Mouse (Mus musculus): Measurements from ENCODE around the gene Ccnb1.
"Not testable (repeated sequence)": the region's sequence is repeated elsewhere in the genome, so short reads cannot be mapped to it uniquely, and the experiment has no call there.

Gene Ccnb1

DNA sequence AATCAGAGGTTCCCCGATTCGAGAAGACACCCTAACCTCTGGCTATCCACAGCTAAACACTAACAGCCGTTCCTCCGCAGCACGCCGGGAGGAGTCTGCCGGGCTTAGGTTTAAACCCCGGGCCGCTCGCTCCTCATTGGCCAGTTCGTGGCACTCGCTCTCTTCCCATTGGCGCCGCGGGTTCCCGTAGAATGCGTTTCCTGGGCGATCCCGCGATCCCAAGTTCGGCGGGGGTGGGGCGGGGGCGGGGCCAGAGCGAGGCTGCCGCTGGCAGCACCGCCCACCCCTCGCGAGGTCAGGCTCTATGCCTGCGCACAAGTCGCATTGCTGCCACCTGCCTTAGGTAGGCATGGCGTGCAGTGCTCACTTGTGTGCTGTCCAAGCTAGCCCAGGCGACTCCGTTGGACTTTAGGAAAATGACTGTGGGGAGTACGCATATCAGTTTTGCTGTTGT, at the start of gene Ccnb1:
TSS of gene Ccnb1 (minus strand) at position 157 of the 454 bp plus-strand sequence.
- peak; percentile 93 for DNase-seq

GRCm38 (mm10) chr13:100834777-100835176, 48.4 kb upstream of the Ccnb1 start:
- no peak for DNase-seq

DNA sequence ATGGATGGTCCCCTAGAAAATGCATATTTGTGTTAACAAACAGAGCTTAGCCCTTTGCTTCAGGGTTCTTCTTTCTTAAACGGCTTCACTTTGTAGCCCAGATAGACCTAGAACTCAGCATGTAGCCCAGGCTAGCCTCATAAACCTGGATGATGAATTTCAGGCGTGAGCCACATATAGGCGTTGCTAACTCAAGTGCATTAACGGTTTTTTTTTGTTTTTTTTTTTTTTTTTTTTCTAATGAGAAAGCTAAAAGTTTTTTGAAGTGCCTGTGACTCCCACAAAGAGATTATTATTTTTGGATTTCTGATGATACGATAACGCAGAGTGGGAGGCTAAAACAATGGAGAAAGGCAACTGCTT, 47.3 kb upstream of the Ccnb1 start:
- no peak for DNase-seq

- DNase-seq = peak; percentile 99
These were observed 46.6 kb upstream of the Ccnb1 start, which contains the start of gene Slc30a5 for GRCm38 (mm10) chr13:100832741-100833639. Gene Slc30a5 (minus strand): TSS chr13:100833427.

GRCm38 (mm10) chr13:100832188-100832587, 45.8 kb upstream of the Ccnb1 start:
- no peak for DNase-seq

- no peak for DNase-seq
These were observed 44.8 kb upstream of the Ccnb1 start for GRCm38 (mm10) chr13:100831123-100831522.

DNA sequence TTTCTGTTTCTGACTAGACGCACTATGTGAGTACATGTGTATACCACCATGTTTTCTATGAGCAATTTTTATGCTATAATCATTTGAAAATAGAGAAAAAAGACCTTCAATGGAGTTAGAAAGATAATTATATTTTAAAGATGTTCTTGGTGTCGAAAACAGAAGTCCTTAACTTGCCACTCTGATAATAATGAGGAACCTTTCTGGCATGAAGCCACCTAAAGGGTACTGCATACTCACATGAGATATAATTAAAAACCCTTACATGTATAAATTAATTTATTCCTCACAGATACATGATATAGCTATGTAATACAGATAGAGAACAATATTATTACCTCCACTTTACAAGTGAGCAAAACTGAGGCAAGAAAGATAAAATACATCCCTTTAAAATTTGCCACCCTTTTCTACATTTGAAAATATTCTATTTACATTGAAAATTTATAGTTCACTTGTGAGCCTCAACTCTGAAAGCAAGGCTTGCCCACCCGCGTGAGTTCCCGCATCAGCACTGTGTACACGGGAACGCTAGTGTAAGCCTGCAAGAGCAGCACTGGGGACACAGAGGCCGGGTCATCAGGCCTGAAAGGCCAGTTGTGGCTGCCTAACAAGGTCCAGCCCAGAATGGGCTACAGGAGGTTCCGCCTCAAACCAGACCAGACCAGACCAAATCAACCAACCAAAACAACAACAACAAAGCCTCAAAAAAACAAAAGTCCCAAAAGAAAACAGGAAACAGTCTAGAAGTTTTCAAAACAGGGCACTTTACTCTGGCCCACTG, 39.4 kb upstream of the Ccnb1 start:
- DNase-seq = no peak

- no peak for DNase-seq
These were observed 38.5 kb upstream of the Ccnb1 start for GRCm38 (mm10) chr13:100824916-100825315.

DNA sequence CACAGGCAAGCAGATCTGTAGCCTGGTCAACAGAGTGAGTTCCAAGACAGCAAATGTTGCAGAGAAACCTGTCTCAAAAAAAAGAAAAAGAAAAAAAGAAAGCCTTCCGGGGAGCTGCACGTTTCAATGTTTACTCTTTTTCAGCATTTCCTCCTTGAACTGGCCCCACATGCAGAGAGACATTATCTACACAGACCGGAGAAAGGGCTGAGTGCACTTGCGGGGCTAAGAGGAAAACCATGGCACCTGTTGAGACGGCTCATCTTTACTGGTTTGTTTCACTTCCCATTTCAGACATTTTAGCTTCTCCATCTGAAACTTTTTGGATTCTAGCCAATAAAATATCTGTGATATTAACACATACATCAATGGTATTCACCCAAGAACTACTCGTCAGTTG, 37.9 kb upstream of the Ccnb1 start:
- no peak for DNase-seq

DNA sequence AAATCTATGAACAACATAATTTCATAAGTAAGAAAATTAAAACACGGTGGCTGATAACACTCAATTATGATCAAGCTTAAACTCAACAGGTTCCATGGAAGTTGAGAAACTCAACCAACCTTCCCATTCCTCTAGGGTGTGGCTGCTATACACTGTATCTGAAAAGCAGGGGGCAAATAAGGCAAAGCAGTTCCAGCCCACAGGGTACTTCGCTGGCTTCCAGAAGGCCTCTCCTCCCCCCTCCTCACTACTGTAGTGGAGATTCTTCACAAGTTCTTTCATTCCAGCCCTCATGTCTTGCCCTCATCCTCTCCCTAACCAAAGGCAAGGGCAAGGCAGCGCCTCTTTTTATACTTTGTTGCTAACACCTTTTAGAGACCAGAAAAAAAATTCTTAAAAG, 37.5 kb upstream of the Ccnb1 start:
- no peak for DNase-seq

- no peak for DNase-seq
These were observed 28.1 kb upstream of the Ccnb1 start for GRCm38 (mm10) chr13:100814451-100814850.

GRCm38 (mm10) chr13:100805776-100806175, 19.4 kb upstream of the Ccnb1 start:
- DNase-seq = no peak

DNA sequence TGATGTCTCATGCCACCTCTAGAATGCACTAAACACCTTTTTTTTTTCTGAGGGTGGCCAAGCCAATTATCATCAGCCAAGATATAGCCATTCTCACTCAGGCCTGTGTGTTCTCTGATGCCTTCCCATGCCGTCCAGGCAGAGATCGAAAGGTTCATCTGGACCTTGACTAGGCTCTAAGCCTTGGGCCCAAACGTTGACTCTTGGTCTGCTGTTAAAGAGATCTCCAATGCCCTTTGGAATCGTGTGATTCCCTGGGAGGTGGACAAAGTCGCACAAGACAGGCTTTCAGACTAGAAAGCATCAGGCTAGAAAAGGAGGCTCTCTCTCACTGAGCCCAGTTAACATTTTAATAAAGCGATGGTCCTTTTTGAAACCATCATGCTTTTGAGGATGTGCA, 10.8 kb upstream of the Ccnb1 start:
- DNase-seq = no peak

DNA sequence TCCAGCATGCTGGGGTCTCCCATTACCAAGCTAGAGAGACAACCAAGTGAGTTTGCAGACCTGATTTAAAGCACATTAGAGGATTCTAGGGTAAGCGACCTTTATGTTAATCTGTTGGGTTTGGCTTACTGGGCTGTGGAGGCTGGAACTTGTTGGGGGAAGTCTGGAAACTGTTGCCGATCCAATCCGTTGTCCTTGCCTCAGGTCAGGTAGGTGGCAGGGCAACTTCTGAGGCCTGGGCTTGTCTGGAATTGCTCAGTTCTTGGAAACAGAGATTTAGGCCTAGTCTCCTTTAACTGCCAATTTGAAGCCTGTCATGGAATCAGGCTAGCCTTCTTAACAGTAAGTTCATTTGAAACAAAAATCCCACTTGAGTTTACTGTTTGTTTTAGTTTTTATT, 2.7 kb upstream of the Ccnb1 start:
- no peak for DNase-seq

- not testable (repeated sequence) for DNase-seq
These were observed 1.7 kb upstream of the Ccnb1 start for GRCm38 (mm10) chr13:100788057-100788456.

- peak; percentile 11 for DNase-seq
These were observed 1.1 kb upstream of the Ccnb1 start for GRCm38 (mm10) chr13:100787316-100788010.

DNA sequence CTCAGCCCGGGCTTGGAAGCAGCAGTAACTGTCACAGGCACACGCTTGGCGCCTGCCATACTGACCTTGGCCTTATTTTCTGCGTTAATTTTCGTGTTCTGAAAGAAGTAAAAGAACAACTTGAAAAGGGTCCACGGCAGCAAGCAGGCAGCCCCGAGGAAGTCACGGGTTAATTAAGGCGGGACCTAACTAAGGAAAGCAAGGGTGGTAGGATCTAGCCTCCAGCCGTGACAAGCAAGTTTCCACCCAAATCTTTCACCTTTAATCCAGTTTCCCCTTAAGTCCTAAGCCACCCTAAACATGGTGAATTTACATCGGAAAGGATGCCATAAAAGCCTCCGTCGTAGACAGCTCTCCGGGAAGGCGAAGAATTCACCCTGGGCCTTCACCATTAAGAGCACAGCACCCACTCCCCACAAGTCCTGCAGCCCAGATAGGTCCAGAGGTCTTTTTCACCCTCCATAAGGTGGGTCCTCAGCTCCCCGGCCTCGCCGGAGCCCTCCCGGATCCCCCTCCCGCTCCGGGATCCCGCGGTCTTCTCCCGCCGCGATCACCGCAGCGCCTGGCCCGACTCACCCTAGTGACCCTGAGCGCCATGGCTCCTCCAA, 460 bp downstream of the Ccnb1 start:
- no peak for DNase-seq

GRCm38 (mm10) chr13:100777491-100777890, 8.9 kb downstream of the Ccnb1 start:
- DNase-seq = no peak

- DNase-seq = no peak
These were observed 9.7 kb downstream of the Ccnb1 start for GRCm38 (mm10) chr13:100776710-100777109.

GRCm38 (mm10) chr13:100776056-100776419, 10.3 kb downstream of the Ccnb1 start:
- no peak for DNase-seq

GRCm38 (mm10) chr13:100775252-100776055, 10.9 kb downstream of the Ccnb1 start, which contains the start of gene Cenph:
Gene Cenph (minus strand): TSS chr13:100775899.
- DNase-seq = peak; percentile 83

GRCm38 (mm10) chr13:100774704-100775103, 11.7 kb downstream of the Ccnb1 start:
- DNase-seq = no peak
